Mouse (Mus musculus) yolk sac, embryonic 10.5 days (tissue): ENCODE data around the gene Cdh4.

Experiments
- DNase-seq: peaks from one replicate; pipeline ENCODE4 v3.0.0-alpha.2; 2017; ENCODE audit warnings: low spot score

The Cdh4 gene

DNA sequence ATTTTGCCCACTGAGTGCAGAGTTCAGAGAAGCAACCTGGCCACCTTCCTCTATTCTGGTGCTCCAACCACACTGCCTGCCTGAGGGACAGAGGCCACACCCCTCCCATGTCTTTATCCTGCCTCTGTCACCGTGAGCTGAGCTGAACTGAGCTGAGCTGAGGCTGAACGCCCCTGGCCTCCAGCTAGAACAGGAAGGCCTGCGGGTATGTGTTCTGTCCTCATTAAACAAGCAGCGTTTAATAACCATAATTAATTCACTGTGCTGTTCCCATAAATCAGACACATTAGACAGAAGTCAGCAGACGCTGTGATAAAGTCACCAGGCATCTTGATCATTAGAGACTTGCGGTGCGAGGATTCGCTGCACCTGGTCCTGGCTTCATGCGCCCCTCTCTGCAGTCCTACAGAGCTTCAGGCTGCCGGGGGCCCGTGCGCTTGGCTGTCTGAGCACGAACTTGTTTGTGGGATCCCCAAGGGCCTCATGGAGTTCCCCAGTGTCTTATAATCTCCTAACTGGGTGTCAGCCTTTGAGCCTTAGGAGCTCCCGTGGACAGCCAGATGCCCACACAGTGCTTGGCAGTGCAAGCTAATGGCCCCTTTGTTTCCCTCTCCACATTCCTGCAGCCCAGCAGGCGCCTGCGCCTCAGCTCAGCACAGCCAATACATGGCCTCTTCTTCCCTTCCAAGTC is 291.1 kb downstream of the Cdh4 start:
- no peak for DNase-seq

DNA sequence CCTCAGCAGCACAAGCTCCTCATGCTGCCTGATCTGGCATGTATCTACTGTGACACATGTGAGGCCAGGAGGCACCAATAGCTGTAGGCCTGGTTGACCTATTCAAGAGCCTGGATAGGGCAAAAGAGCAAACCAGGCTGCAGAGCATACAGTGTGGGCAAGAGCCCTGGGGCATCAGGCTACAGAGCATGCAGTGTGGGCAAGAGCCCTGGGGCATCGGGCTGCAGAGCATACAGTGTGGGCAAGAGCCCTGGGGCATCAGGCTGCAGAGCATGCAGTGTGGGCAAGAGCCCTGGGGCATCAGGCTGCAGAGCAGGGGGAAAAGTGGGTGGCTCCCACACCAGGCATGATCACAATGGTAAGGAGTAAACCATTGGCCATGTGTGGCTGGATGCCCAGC is 300.2 kb downstream of the Cdh4 start:
- DNase-seq, result no peak

DNA sequence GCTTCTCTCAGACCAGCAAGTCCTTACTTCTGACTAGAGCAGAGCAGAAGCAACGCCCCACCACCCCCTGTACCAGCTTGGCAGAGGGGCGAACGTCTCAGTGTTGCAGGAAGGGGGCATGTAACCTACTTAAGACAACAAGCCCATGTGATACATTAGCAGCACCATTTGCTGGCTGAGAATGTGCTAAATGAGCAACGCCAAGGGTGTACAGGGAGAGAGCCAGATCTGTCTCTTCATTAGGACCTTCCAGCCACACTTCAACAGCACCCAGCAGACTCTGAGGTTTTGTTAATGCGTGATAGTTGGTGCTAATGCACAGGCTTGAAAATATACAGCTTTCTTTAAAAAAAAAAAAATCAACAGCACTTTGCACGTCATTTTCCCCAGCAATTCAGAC is 300.6 kb downstream of the Cdh4 start:
- DNase-seq, result no peak

- no peak for DNase-seq
These were observed 304.3 kb downstream of the Cdh4 start for GRCm38 (mm10) chr2:179746491-179746890.

GRCm38 (mm10) chr2:179749399-179749798 is 307.2 kb downstream of the Cdh4 start:
- no peak for DNase-seq

DNA sequence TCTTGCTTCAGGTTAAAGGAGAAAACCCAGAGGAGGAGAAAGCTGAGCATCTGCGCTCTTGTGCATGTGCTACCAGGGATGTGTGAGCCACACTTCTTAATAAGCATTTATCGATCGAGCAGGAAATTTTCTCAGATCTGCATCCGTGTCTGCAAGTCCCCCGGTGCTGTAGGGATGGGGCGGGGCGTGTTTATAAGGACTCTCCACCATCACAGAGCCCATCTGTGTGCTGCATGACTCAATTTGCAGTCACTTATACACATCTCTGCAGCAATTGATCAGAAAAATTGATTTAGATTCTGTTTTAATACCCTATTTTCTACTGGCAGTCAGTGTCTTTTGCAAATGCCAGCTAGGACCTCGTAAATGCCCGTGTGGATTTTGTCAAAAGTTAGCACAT is 311.6 kb downstream of the Cdh4 start:
- DNase-seq, result no peak

- no peak for DNase-seq
These were observed 312.5 kb downstream of the Cdh4 start for GRCm38 (mm10) chr2:179754776-179755175.

DNA sequence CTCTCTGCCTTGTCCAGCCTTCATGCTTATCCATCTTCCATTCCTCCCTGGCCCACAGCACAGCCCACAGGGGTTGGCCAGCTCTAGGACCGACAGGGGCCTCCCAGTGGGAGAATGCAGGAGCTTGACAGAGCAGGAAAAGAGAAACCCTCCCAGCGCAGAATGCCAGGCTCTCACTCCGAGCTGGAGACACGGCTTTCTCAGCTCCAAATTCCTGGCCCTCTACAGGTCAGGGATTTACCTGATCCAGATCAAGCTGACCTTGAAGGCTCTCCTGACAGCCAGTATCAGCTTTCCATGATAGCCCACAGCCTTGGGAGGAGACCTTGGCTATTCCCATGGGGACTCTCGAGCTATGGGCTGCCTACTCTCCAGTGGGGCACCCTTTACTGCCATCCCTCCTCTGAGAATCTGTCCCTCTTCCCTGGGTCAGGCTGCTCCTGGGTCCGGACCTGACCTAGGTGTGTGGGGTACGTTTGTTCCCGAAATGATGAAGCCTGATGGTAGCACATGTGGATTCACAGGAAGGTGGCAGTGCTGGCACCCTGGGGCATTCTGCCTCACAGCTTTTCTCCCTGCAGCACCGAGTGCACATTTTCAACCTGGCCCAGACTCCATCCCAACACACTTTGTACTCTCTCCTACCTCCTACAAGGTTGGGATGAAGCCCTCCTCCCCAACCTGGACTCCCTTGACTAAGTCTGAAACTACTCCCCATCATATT is 319.6 kb downstream of the Cdh4 start:
- DNase-seq, result no peak

DNA sequence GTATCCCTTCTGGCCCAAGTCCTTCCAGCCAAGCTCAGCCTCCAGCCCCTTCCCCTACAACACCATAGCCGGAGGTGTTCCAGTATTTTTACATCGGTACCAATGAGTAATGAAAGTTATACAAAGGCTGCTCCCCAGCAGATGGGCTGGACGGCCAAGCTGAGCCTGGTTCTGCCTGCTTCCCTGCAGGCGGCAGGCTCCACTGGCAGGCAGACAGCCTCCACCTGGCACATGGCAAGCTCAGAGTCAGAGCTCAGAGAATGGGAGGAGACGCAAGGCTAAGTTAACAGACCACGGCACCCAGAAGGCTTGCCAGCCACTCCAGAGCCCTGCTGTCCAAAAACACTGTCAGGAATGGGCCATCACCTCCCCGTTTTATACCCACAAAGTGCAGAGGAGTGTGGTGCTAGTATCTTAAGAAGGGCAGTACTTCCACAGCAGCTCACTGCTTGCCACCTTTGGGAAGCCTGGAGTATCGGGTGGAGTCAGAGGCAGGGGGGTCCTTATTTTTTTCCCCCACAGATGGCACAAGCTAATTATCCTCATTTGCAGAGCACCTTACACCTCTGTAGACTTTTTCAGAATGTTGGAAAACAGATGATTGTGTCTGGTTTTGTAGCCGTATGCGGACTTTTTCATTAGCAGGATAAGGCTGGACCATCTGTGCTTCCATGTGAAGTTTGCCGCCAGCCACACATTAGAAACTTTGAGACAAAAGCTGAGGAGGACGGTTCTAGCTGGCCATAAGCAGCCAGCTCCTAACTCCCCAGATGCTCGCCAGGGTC is 320.5 kb downstream of the Cdh4 start:
- no peak for DNase-seq

DNA sequence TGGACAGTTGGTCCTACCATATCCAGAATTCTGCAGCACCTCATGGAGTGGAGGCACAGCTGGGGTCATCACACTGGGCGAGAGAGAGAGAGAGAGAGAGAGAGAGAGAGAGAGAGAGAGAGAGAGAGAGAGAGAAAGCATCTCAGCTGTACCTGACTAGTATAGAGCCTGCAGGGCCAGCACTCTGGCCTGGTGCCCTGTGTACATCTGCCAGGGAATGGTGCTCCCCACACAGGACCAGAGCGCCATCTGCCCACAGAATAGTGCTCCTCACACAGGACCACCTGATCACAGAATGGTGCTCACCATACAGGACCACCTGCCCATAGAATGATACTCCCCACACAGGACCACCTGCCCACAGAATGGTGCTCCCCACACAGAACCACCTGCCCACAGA is 322.2 kb downstream of the Cdh4 start:
- no peak for DNase-seq

- DNase-seq, result peak; percentile 48
These were observed 324.7 kb downstream of the Cdh4 start for GRCm38 (mm10) chr2:179766664-179767526.

DNA sequence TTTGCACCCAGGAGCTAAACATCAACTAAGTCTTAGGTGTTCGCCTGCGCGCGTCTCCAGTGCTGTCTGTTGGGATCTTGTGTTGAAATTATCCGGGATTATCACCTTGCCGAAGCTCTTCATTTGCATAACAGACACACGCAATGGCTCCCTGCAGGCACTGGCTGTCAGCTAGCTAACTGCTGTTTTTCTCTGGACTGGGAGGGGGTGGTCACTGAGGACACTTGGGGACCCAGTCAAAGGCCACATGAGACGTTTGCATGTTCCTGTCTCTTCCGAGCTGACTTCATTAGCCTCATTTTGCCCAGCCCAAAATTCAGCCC is 325.3 kb downstream of the Cdh4 start:
- DNase-seq, result peak; percentile 28

- DNase-seq, result no peak
These were observed 326.9 kb downstream of the Cdh4 start for GRCm38 (mm10) chr2:179769137-179769536.

DNA sequence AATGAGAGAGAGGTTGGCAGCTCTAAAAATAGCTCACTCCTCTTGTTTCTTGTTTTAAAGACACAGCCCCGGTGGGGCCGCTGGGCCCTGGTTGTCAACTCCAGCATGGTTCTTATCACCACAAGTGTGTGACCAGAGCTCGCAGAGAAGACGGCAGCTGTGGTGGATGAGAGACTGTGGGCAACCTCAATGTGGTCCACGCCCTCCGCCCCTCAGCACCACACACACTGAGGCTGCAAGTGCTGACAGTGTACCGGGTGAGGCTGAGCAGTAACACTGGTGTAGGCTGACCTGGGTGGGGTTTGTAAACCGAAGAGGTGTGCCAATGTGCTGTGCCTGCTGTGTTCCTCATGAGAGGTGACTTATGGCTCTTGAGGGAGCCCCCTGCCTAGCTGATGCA is 327.7 kb downstream of the Cdh4 start:
- DNase-seq, result no peak

DNA sequence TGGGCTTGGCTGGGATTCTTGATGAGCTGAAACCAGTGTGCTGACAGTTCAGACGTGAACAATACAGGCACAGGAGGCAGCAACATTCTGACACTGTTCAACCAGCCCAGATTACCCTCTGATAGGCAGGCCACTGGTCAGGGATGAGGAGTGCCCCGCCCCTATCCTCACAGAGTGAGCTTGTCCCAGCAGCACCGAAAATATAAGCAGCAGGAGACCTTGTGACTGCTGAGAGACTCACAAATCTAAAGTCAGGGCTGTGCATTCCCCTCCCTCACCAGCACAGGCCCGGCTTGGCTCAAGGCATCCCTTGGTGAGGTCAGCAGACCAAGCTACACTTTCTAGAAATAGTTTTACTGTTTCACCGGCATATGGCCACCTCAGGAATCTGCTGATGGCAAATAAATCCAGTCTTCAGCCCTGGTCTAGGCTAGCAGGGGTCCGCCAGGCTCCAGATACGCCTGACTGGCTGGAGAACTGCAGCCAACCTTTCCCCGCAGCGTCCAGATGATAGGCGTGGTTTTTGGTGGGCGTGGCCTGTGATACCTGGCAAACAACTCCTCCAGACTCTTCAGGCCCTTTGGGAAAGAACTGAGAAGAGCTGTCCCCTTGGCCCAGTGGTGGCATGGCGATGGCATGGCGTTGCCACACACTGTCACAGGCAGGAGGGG is 332.3 kb downstream of the Cdh4 start:
- DNase-seq, result peak; percentile 86

DNA sequence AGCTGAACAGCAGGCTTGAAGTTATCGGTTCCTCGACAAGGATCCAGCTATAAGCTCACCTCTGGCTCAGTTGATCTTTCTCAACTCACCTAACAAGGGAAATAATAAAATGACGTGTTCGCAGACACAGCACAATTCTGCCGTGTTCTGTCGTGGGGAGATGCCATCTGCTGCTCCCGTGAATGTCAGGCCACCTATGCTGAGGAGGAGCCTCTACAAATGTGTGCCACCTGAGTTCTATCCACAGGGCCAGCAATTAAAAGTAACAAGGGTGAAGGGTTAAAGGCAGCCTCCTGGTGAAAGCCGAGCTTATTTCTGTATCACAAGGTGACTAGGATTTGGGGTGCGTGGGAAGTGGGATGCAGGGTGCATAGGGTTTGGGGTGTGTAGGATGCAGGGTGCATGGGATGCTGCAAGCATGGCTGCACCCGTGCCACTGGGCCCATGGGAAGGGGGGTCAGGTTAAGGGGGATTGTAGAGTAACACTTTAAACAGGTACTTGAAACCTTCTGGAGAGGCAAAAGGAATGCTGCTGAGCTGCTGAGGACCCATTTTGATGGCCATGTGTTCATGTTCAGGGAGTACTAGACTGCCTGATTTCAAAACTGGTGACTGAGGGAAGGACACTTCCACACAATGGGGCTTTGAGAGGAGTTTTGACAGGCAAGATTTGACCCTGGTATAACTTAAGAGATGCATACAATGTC is 333.9 kb downstream of the Cdh4 start:
- no peak for DNase-seq

GRCm38 (mm10) chr2:179779266-179779665 is 337.0 kb downstream of the Cdh4 start:
- DNase-seq, result no peak

DNA sequence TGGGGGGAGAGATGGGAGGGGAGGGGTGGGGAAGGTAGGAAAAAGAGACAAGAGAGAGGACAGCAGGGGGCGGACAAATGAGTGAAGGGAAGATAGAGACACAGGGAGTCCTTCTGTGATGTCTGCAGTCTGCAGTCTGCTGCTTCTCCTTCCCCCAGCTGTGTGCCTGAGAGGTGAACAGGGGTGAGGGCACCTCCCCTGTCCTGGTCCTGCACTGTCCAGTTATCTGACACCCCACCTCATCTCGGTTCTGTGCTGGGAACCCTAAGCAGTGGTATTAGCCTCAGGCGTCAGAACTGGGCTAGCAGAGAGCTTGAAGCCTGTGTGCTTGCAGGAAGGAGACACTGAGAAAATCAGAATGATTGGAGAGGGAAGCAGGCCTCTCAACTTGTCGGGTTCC is 338.7 kb downstream of the Cdh4 start:
- no peak for DNase-seq

DNA sequence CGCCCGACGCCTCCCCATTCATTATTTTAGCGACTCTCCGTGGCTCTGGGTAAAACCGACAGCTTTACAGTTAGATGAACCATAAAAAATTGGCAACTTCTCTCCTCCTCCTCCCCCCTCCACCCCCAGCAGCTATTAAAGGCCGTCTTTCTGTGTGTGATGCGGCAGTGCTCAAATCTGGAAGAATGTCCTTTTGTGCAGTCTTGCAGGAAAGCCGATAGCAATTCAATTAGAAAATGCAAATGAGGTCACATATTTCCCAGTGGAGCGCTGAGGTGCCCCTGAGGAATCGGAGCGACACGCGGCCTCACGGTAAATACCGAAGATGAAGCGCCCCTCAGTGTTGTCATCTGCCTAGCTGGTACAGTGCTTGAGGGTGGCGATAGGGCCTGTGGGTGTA is 345.0 kb downstream of the Cdh4 start:
- no peak for DNase-seq

DNA sequence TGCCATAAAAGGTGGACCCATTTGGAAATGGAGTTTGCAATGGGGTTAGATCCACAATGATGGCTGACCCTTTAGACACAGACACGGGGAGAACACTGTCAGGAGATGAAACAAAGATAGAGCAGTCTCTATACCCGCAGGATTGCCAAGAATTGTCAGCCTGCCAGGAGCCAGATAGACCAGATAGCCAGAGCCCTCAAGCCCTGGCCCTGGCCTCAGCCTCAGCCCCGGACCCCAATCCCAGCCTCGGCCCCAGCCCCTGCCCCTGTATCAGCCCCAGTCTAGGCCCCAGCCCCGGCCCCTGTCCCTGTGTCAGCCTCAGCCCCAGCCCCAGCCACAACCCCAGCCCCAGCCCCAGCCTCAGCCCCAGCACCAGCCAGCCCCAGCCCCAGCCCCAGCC is 345.6 kb downstream of the Cdh4 start:
- DNase-seq, result no peak

DNA sequence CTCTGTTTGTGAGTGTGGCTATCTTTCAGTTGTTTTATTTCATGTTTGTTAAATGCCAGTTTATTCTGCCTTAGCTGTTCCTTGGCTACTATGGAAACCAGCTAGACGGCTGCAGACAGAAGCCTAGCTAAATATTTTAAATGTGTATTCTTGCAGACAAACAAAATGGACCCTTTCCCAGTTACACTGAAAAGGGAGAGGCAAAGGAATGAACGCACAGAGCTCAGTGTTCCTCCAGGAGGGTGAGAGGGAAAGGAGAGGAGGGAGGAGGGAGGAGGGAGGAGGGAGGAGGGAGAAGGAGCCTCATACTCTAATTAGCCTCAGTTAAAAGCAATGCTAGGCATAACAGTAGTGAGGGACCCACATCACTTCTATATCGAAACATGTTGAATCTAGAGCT is 348.5 kb downstream of the Cdh4 start:
- DNase-seq, result no peak
